Mouse (Mus musculus) adipose tissue, adult 10 weeks (tissue): ENCODE data around the gene Acsm5. TPM values are rescaled to one million over a fixed set of nuclear protein-coding genes. Genes with fewer than 3 reads are reported as not detected.

Experiments used
- polyA plus RNA-seq: library from polyadenylated mRNA; stranded (reverse); fragments of 350-450 nt; fragmentation: Illumina TruSeq; extraction: RNeasy Lipid Tissue Mini Kit (QIAGEN cat#74804); gene quantifications from one replicate; pipeline ENCODE4 v1.2.3, GENCODE M21; 2014; ENCODE audit warnings: low read depth, low replicate concordance

Gene Acsm5
- 6.4 TPM for polyA plus RNA-seq

DNA sequence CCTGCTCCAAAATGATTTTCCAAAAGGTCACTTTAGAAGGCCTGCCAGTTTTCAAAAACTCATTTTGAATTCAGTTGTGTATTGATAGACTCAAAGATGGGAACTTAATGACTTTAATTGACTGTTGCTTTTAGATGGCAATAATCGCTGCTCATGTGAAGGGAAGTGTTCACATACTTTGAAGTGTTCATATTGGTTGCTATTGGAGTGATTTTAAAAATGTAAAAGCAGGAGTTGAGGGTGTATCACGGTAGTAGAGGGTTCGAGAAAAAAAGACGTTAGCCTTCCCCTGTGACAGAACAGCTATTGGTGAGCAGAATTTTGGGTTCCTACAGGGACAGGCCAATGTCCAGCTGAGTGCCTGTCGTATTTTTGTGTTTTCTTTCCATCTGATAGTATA lies at the start of gene Acsm5:
Acsm5 (plus strand) TSS at position 301 of the 400 bp plus-strand sequence.

DNA sequence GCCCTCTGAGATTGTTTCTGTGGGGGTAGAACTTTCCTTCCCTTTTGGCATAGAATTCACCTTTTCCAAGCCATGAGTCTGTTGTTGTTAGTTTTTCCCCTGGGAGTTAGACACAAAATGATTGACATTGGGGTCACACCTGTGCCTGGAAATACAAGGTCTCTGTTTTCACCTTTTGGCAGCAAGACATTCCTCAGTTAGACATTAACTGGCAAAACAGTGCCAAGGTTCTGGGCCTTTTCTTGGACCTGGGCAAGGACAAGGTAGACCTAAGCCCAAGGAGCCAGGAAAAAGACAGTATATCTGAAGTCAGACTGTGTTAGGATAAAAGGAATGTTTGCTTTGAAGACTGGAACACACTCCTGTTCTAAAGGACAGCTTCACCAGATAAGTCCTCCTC lies 40.0 kb upstream of the Acsm5 start, which contains the start of gene Umod:
Umod (minus strand) TSS at position 27 of the 400 bp plus-strand sequence.

DNA sequence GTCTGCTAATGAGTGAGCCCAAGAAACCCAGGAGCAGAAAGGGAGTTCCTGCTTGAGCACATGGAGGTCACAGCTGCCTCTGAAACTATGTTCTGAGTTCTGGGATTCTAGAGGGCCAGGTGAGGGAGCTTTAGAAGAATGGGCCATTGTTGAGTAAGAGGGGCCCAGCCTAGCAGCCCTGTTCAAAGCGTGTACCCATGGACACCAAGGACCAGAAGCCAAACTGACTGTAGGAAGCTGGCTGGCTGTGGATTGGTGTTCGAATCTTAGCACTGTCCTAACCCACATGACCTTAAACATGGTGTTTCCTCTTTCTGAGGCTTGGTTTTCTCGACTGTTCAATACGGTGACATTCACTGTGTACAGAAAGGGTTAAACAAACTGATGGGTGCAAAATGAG lies 4.1 kb downstream of the Acsm5 start, which contains the start of gene Pdilt:
Pdilt (minus strand) TSS at position 101 of the 400 bp plus-strand sequence.

DNA sequence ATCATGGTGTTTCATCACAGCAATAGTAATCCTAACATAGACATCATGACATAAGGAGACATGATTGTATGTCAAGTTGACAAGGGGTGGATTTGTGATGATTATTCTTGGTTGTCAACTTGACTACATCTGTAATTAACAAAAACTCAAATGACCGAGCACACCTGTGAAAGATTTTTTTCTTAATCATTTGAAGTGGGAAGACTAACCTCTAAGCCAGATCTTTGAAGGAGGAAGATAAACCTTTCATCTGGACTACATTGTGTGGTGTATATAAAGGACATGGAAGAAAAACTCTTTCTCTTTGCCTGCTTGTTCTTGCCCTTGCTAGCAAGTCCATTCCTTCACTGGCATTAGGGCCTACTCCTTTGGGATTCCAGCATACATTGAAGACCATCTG lies 34.8 kb downstream of the Acsm5 start, which contains the start of gene Acsm2:
Acsm2 (plus strand) TSS at position 301 of the 400 bp plus-strand sequence.

Other genes starting within 250 kb of the Acsm5 start
- not detected for gene Gp2, start 60.2 kb upstream of the Acsm5 start, polyA plus RNA-seq
- gene Umod, start 40.2 kb upstream of the Acsm5 start, polyA plus RNA-seq = 0.63 TPM
- 2.5 TPM for gene Pdilt, start 4.0 kb downstream of the Acsm5 start, polyA plus RNA-seq
- gene Acsm2, start 34.9 kb downstream of the Acsm5 start, polyA plus RNA-seq = not detected
- not detected for gene Acsm1, start 87.6 kb downstream of the Acsm5 start, polyA plus RNA-seq
- not detected for gene Acsm4, start 170.6 kb downstream of the Acsm5 start, polyA plus RNA-seq
- 37.5 TPM for gene Thumpd1, start 201.3 kb downstream of the Acsm5 start, polyA plus RNA-seq
- 15.0 TPM for gene Acsm3, start 241.5 kb downstream of the Acsm5 start, polyA plus RNA-seq